In genomic region chr16:30374266-30374665, GRCm38 (mm10) we compare ENCODE assay signal across 9 mouse cellular contexts. TPM values are rescaled to one million over a fixed set of nuclear protein-coding genes. Genes with fewer than 3 reads are reported as not detected.
DNase-seq lines count a peak whose midpoint lies in the region; ATAC-seq and TF ChIP-seq lines count a peak whose summit lies in the region.
"Had no signal": no experiment of that assay in that cellular context is flagged by ENCODE, and none has a peak within 500 bp of the region (broad histone marks: within the 10 kb centered on the region; RNA-seq: fewer than 3 reads in every experiment).

No protein-coding gene starts in this region.

- TF ChIP-seq EP300 in CH12.LX (IDR thresholded peaks at IDR 0.05; ENCODE audit: low read length): no peak

- ATAC-seq in erythroblast, adult 5-6 weeks (replicated peaks; ENCODE audit: low FRiP score, poor library complexity, severe bottlenecking): peak; percentile 74

- no peak overlapping the region for H3K4me2 ChIP-seq in CH12.LX (ENCODE audit: insufficient read depth, low read depth, poor library complexity, severe bottlenecking)
- H3K4me2 ChIP-seq: lung, embryonic 15.5 days had no signal

- no peak; the same call in none of the 2 replicates for TF ChIP-seq RAD21 in CH12.LX (IDR thresholded peaks at IDR 0.05; ENCODE audit: low read depth, low read length)

- H3K36me3 ChIP-seq in CH12.LX (replicated peaks in 1 of 2; ENCODE audit: control insufficient read depth in 1 of 2, insufficient read depth in 1 of 2, low read length in 1 of 2): peaks cover 11 to 50% of the 10 kb centered on the region in 2 experiments
- H3K36me3 ChIP-seq: lung, embryonic 15.5 days had no signal

- intact Hi-C loops in left cerebral cortex, postnatal 36 days (cut with DNase I): loop anchor here (2.0 kb wide), 1 partner anchor 131 kb away; no protein-coding TSS in a partner anchor

- H3K9ac ChIP-seq in CH12.LX (ENCODE audit: insufficient read depth, low read depth): no peak overlapping the region
- H3K9ac ChIP-seq: lung, embryonic 15.5 days had no signal

- dilution Hi-C loops in CH12.LX (cut with MboI; ENCODE audit: extremely low pct_ligation_motif_present, extremely low pct_unique_long_range_greater_than_20kb, low sequenced_read_pairs): no loop called here

- peak; percentile 30 for DNase-seq in left cerebral cortex, adult 11 months (ENCODE audit: low spot score)
- DNase-seq in left cerebral cortex, postnatal 36 days (ENCODE audit: low spot score in 2 of 2): no peak
- DNase-seq in CH12.LX (ENCODE audit: extremely low read depth) (peak; percentile 69), ZHBTc4 (ENCODE audit: low read depth, low spot score) (peak; percentile 68)
- DNase-seq in layer of hippocampus, adult 9-11 months: peak; percentile 53
- DNase-seq in retina, embryonic 14.5 days (ENCODE audit: low spot score): peak; percentile 85

- in situ Hi-C loops in CH12.LX (cut with MboI; ENCODE audit: low pct_ligation_motif_present, low pct_unique_long_range_greater_than_20kb, low sequenced_read_pairs): no loop called here

- peaks cover 0 to 13% of the 10 kb centered on the region in 2 experiments; a peak in 1 of 4 replicates for H3K4me1 ChIP-seq in CH12.LX (ENCODE audit: control insufficient read depth in 1 of 2, insufficient read depth in 2 of 2)
- H3K4me1 ChIP-seq: lung, embryonic 15.5 days had no signal

- H3K27ac ChIP-seq in CH12.LX (ENCODE audit: insufficient read depth, low read depth): no peak overlapping the region
- H3K27ac ChIP-seq: lung, embryonic 15.5 days had no signal

- H3K4me3 ChIP-seq in CH12.LX (replicated peaks in 1 of 3; ENCODE audit: low read depth in 2 of 3, low read length in 2 of 3, poor library complexity in 1 of 3): no peak overlapping the region
- H3K4me3 ChIP-seq: erythroblast, embryonic 14.5 days; lung, embryonic 15.5 days had no signal

- H3K9me3 ChIP-seq in CH12.LX (replicated peaks; ENCODE audit: low read length): no peaks in the 10 kb centered on the region
- H3K9me3 ChIP-seq: lung, embryonic 15.5 days had no signal

- no peak for TF ChIP-seq POLR2A in CH12.LX (IDR thresholded peaks at IDR 0.05; ENCODE audit: low read depth, low read length)

- H3K27me3 ChIP-seq in CH12.LX (replicated peaks): no peaks in the 10 kb centered on the region
- H3K27me3 ChIP-seq: lung, embryonic 15.5 days had no signal

- TF ChIP-seq CTCF in CH12.LX (conservative IDR thresholded peaks at IDR 0.05 in 1 of 2, IDR thresholded peaks at IDR 0.05 in 1 of 2; ENCODE audit: low read depth in 2 of 2, low read length in 2 of 2): peak; percentile 85 to 97

- peaks cover 61% of the 10 kb centered on the region for H3K79me2 ChIP-seq in CH12.LX (replicated peaks; ENCODE audit: control insufficient read depth, extremely low read depth, insufficient read depth, poor library complexity, severe bottlenecking)

TF ChIP-seq in CH12.LX, 34 proteins besides CTCF, POLR2A, EP300 and RAD21:
- no peak for TF ChIP-seq ETS1 (conservative IDR thresholded peaks at IDR 0.05; ENCODE audit: low read depth, low read length)
- 0 out of 2 replicates have a peak, but pooled peaks have one; percentile 12 for TF ChIP-seq JUND (conservative IDR thresholded peaks at IDR 0.05; ENCODE audit: low read depth, low read length)
- peak; percentile 95 for TF ChIP-seq ZNF384 (IDR thresholded peaks at IDR 0.05; ENCODE audit: low read depth, low read length)
- no peak for TF ChIP-seq PAX5 (IDR thresholded peaks at IDR 0.05; ENCODE audit: low read length)
- peak; percentile 54; the same call in 1 of the 2 replicates for TF ChIP-seq ZC3H11A (IDR thresholded peaks at IDR 0.05; ENCODE audit: low read depth, low read length)
- TF ChIP-seq ELF1 (IDR thresholded peaks at IDR 0.05; ENCODE audit: low read depth, low read length): 0 out of 2 replicates have a peak, but pooled peaks have one; percentile 5
- TF ChIP-seq NELFE (IDR thresholded peaks at IDR 0.05; ENCODE audit: low read depth, low read length): peak; percentile 19; the same call in 1 of the 2 replicates
- TF ChIP-seq SMC3 (IDR thresholded peaks at IDR 0.05; ENCODE audit: low read depth, low read length): peak; percentile 87

RNA-seq across cellular contexts. Expression of gene Atp13a3, which starts 31.5 kb away (rescaled TPM):
- 10 to 100 TPM; 61.8 to 71.6 TPM for total RNA-seq in left cerebral cortex, postnatal 36 days (2021)
- total RNA-seq in CH12.LX (2012; rRNA removed): 49.9 and 59.9 TPM in 2 replicates
- total RNA-seq in CH12.LX (2014; rRNA removed): 46.7 and 46.9 TPM in 2 replicates
- 59.1 and 73.0 TPM in 2 replicates for polyA plus RNA-seq in CH12.LX (2012; ENCODE audit: insufficient read length, low read depth)
- total RNA-seq in erythroblast, adult 5-6 weeks (2015; ENCODE audit: low replicate concordance): 46.4 and 64.9 TPM in 2 replicates
- 36.7 and 38.2 TPM in 2 replicates for total RNA-seq in erythroblast, adult 5-6 weeks (2017; ENCODE audit: low replicate concordance)

Comparison
In these comparisons a context has a peak if more than half of its experiments do, and no peak if none do; other contexts are left out.
1. DNase-seq: peak in left cerebral cortex, adult 11 months (single experiment), CH12.LX (single experiment), ZHBTc4 (single experiment), layer of hippocampus, adult 9-11 months (single experiment) and retina, embryonic 14.5 days (single experiment); none in left cerebral cortex, postnatal 36 days (0 of 2).